Mouse (Mus musculus) heart, embryonic 12.5 days (tissue): ENCODE measurements at regions not wholly inside any gene's neighbourhood (a gene's known extent, or its start where the extent isn't known, plus 50 kb on each side); places are given as distances from the start of the nearest gene placed in this dataset.
A peak's percentile ranks its signal among the peaks of the same experiment; 100 is the strongest.

Experiments
- ATAC-seq: fragments of 200-750 bp; cut with Nextera tagmentation; 2 replicates; pipeline ENCODE4 v1.8.0; 2017; ENCODE audit warnings: moderate TSS enrichment, moderate library complexity; ENCODE audit not compliant: insufficient number of reproducible peaks, low FRiP score
- H3K27ac ChIP-seq: fragments of 300-500 bp; sonication (generic); 2 replicates; pipeline ENCODE4 v1.5.1; 2016; ENCODE audit warnings: mild to moderate bottlenecking, moderate library complexity; ENCODE audit not compliant: poor library complexity, severe bottlenecking
- H3K27me3 ChIP-seq: fragments of 300-500 bp; sonication (generic); replicated peaks from 2 replicates; pipeline ENCODE4 v1.6.1; 2016; ENCODE audit warnings: mild to moderate bottlenecking, moderate library complexity
- H3K36me3 ChIP-seq: fragments of 300-500 bp; sonication (generic); 2 replicates; pipeline ENCODE4 v1.6.1; 2016; ENCODE audit warnings: mild to moderate bottlenecking, moderate library complexity
- H3K4me1 ChIP-seq: fragments of 300-500 bp; sonication (generic); replicated peaks from 2 replicates; pipeline ENCODE4 v1.6.1; 2016; ENCODE audit warnings: mild to moderate bottlenecking
- H3K4me2 ChIP-seq: fragments of 300-500 bp; sonication (generic); 2 replicates; pipeline ENCODE4 v1.6.1; 2016; ENCODE audit warnings: mild to moderate bottlenecking, moderate library complexity
- H3K4me3 ChIP-seq: fragments of 300-500 bp; sonication (generic); 2 replicates; pipeline ENCODE4 v1.5.1; 2016; ENCODE audit warnings: mild to moderate bottlenecking
- H3K9ac ChIP-seq: fragments of 300-500 bp; sonication (generic); 2 replicates; pipeline ENCODE4 v1.6.1; 2016; ENCODE audit warnings: mild to moderate bottlenecking, moderate library complexity
- H3K9me3 ChIP-seq: fragments of 300-500 bp; sonication (generic); replicated peaks from 2 replicates; pipeline ENCODE4 v1.6.1; 2016; ENCODE audit warnings: mild to moderate bottlenecking, moderate library complexity
- WGBS: fragments of 180-500 bp; shearing (Covaris S2); methylation state at CpG from one replicate; pipeline ENCODE4 v1.1.7; 2016; 5-methylcytosine and 5-hydroxymethylcytosine counted together

GRCm38 (mm10) chr12:77928729-77929128 is 265.3 kb upstream of the Gm6657 start:
- WGBS = 56% methylated on average over 4 of the region's 4 CpGs
- Histone ChIP-seq H3K4me2 (no peak overlapping the region), H3K4me1 (no peaks in the 10 kb centered on the region), H3K27ac (no peak overlapping the region), H3K4me3 (no peak overlapping the region), H3K27me3 (no peaks in the 10 kb centered on the region), H3K9ac (no peak overlapping the region), H3K9me3 (no peaks in the 10 kb centered on the region), H3K36me3 (no peaks in the 10 kb centered on the region)
- ATAC-seq = no peak

- Histone ChIP-seq H3K4me3 (no peak overlapping the region), H3K9me3 (no peaks in the 10 kb centered on the region), H3K4me1 (no peaks in the 10 kb centered on the region), H3K27ac (no peak overlapping the region), H3K4me2 (no peak overlapping the region), H3K9ac (no peak overlapping the region), H3K27me3 (no peaks in the 10 kb centered on the region), H3K36me3 (no peaks in the 10 kb centered on the region)
- no peak for ATAC-seq
- 36% methylated on average over 1 of the region's 1 CpGs for WGBS
Measured at GRCm38 (mm10) chr12:77929571-77929970, 264.5 kb upstream of the Gm6657 start.

- Histone ChIP-seq H3K4me1 (no peaks in the 10 kb centered on the region), H3K4me2 (no peak overlapping the region), H3K9me3 (no peaks in the 10 kb centered on the region), H3K27ac (no peak overlapping the region), H3K4me3 (no peak overlapping the region), H3K27me3 (no peaks in the 10 kb centered on the region), H3K9ac (no peak overlapping the region), H3K36me3 (no peaks in the 10 kb centered on the region)
- ATAC-seq = no peak
- 44% methylated on average over 8 of the region's 8 CpGs for WGBS
Measured at GRCm38 (mm10) chr12:77943960-77944359, 250.1 kb upstream of the Gm6657 start.

GRCm38 (mm10) chr12:77949474-77950017 is 244.5 kb upstream of the Gm6657 start:
- WGBS = 36% methylated on average over 16 of the region's 16 CpGs
- H3K36me3 ChIP-seq = no peaks in the 10 kb centered on the region
- no peaks in the 10 kb centered on the region for H3K27me3 ChIP-seq
- ATAC-seq = no peak
- H3K27ac ChIP-seq = no peak overlapping the region
- H3K4me2 ChIP-seq = peak overlapping the region; percentile 70
- peak overlapping the region; percentile 38 for H3K4me3 ChIP-seq
- no peaks in the 10 kb centered on the region for H3K9me3 ChIP-seq
- H3K4me1 ChIP-seq = peaks cover 4% of the 10 kb centered on the region; the same call in 1 of the 2 replicates
- no peak overlapping the region for H3K9ac ChIP-seq

GRCm38 (mm10) chr12:77952492-77952891 is 241.6 kb upstream of the Gm6657 start:
- H3K9ac ChIP-seq = no peak overlapping the region
- no peak overlapping the region for H3K4me2 ChIP-seq
- no peaks in the 10 kb centered on the region; the same call in 1 of the 2 replicates for H3K27me3 ChIP-seq
- H3K36me3 ChIP-seq = no peaks in the 10 kb centered on the region
- peaks cover 4% of the 10 kb centered on the region; the same call in 1 of the 2 replicates for H3K4me1 ChIP-seq
- no peak overlapping the region for H3K4me3 ChIP-seq
- H3K9me3 ChIP-seq = no peaks in the 10 kb centered on the region
- whole genome bisulfite sequencing = 37% methylated on average over 2 of the region's 2 CpGs
- ATAC-seq = no peak
- H3K27ac ChIP-seq = no peak overlapping the region

GRCm38 (mm10) chr12:77962631-77963030 is 231.4 kb upstream of the Gm6657 start:
- no peak overlapping the region for H3K4me2 ChIP-seq
- H3K27ac ChIP-seq = no peak overlapping the region
- H3K9me3 ChIP-seq = 0 out of 2 replicates have a peak, but pooled peaks cover 3% of the 10 kb centered on the region
- WGBS = 82% methylated on average over 6 of the region's 6 CpGs
- no peak overlapping the region for H3K9ac ChIP-seq
- no peak for ATAC-seq
- H3K4me3 ChIP-seq = no peak overlapping the region
- no peaks in the 10 kb centered on the region for H3K4me1 ChIP-seq
- H3K36me3 ChIP-seq = no peaks in the 10 kb centered on the region
- no peaks in the 10 kb centered on the region for H3K27me3 ChIP-seq

DNA sequence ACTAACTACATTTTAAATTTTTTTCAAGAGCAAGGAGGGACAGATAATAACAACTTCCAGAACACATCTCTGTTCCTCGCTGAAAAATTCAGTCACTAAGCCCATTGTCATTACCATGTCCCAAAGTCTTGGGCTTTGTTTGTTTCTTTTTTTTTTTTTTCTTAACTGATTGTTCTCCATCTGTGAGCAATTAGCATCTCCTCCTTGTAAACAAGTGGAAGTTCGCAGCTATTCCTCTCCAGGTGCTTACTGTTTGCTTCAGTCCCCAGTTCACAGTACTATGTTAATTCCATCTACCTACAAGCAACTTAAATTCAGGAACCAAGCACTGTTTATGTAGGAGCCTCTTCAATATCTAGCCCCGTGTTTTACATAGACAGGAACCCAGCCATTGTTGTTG is 225.5 kb upstream of the Gm6657 start:
- WGBS = 50% methylated on average over 3 of the region's 3 CpGs
- H3K9me3 ChIP-seq = 0 out of 2 replicates have a peak, but pooled peaks cover 3% of the 10 kb centered on the region
- H3K4me3 ChIP-seq = no peak overlapping the region
- no peak overlapping the region for H3K4me2 ChIP-seq
- no peak for ATAC-seq
- H3K9ac ChIP-seq = no peak overlapping the region
- no peaks in the 10 kb centered on the region for H3K27me3 ChIP-seq
- no peaks in the 10 kb centered on the region for H3K36me3 ChIP-seq
- H3K27ac ChIP-seq = no peak overlapping the region
- H3K4me1 ChIP-seq = peaks cover 15% of the 10 kb centered on the region

DNA sequence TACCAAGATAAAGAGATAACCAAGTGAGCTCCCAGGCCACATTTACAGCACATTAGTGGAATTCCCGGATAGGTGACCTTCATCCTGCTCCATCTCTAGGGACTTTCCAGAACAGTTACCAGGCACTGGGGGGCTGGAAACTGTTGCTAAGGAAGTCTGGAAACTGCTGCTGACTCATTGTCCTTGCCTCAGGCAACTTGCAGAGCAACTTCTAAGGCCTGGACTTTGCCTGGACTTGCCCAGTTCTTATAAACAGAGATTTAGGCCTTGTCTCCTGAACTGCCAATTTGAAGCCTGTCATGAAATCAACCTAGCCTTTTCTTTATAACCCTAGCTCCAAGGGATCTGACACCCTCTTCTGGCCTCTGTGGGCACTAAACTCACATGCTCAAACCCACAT is 224.0 kb upstream of the Gm6657 start:
- Histone ChIP-seq H3K9me3 (0 out of 2 replicates have a peak, but pooled peaks cover 3% of the 10 kb centered on the region), H3K27ac (no peak overlapping the region)

DNA sequence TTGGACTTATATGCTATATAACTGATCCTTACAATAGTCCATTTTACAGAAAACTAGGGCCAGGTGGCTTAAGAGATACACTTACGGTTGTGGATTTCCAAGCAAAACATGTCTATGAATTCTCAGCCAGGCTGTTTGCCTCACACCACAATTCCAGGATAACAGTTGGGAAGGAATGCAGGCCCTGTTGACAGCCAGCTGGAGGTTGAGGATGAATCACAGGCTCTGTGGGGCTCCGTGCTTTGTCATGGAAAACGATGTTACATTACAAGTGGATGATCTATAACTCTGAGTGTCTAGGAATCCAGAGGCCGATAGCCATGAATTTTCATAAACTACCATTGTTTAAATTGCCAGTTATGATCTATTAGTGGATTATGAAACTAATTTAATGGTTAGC is 221.9 kb upstream of the Gm6657 start:
- H3K27ac ChIP-seq = peak overlapping the region; percentile 38; the same call in 1 of the 2 replicates
- no peak overlapping the region for H3K4me3 ChIP-seq
- H3K4me2 ChIP-seq = no peak overlapping the region
- ATAC-seq = no peak
- H3K27me3 ChIP-seq = no peaks in the 10 kb centered on the region
- no peaks in the 10 kb centered on the region for H3K9me3 ChIP-seq
- H3K36me3 ChIP-seq = no peaks in the 10 kb centered on the region
- WGBS = 12% methylated on average over 4 of the region's 4 CpGs
- H3K4me1 ChIP-seq = peaks cover 15% of the 10 kb centered on the region
- no peak overlapping the region for H3K9ac ChIP-seq

More for the DNA sequence above, 224.0 kb upstream of the Gm6657 start:
- H3K36me3 ChIP-seq = no peaks in the 10 kb centered on the region
- no peaks in the 10 kb centered on the region for H3K27me3 ChIP-seq
- H3K4me2 ChIP-seq = no peak overlapping the region
- H3K9ac ChIP-seq = no peak overlapping the region
- no peak overlapping the region for H3K4me3 ChIP-seq
- ATAC-seq = no peak
- WGBS = 61% methylated on average over 1 of the region's 1 CpGs
- peaks cover 15% of the 10 kb centered on the region for H3K4me1 ChIP-seq

DNA sequence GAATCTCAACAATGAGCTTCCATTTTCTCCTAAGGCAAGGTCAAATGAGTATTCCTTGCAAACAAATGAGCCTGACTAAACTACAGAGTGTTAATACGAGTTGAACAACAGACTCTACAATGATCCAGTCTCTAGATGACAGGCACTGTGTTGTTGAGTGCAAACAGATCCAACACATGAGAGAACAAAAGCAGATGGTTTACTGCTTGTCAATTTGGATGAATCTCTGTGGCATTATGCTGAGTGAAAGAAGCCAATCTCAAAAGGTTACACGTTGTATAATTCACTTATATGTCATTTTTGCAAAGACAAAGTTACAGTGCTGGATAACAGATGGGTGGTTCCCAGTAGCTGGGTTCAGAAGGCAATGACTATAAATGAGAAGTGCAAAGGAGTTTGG is 217.1 kb upstream of the Gm6657 start:
- Histone ChIP-seq H3K27me3 (no peaks in the 10 kb centered on the region), H3K4me2 (no peak overlapping the region), H3K9ac (no peak overlapping the region), H3K36me3 (no peaks in the 10 kb centered on the region), H3K4me3 (no peak overlapping the region), H3K4me1 (peaks cover 5% of the 10 kb centered on the region; the same call in 1 of the 2 replicates), H3K27ac (no peak overlapping the region), H3K9me3 (no peaks in the 10 kb centered on the region)
- 68% methylated on average over 2 of the region's 2 CpGs for WGBS
- no peak for ATAC-seq

- Histone ChIP-seq H3K9ac (no peak overlapping the region), H3K36me3 (no peaks in the 10 kb centered on the region), H3K9me3 (no peaks in the 10 kb centered on the region), H3K27me3 (no peaks in the 10 kb centered on the region), H3K4me1 (no peaks in the 10 kb centered on the region), H3K4me2 (no peak overlapping the region), H3K27ac (no peak overlapping the region), H3K4me3 (no peak overlapping the region)
- WGBS = 75% methylated on average over 8 of the region's 8 CpGs
- ATAC-seq = no peak
Measured at GRCm38 (mm10) chr12:77986738-77987137, 207.3 kb upstream of the Gm6657 start.

GRCm38 (mm10) chr12:77989766-77990165 is 204.3 kb upstream of the Gm6657 start:
- no peaks in the 10 kb centered on the region for H3K9me3 ChIP-seq
- no peaks in the 10 kb centered on the region for H3K27me3 ChIP-seq
- WGBS = 54% methylated on average over 3 of the region's 3 CpGs
- no peak overlapping the region for H3K4me2 ChIP-seq
- no peak for ATAC-seq
- H3K4me3 ChIP-seq = no peak overlapping the region
- H3K27ac ChIP-seq = no peak overlapping the region
- H3K4me1 ChIP-seq = 0 out of 2 replicates have a peak, but pooled peaks cover 6% of the 10 kb centered on the region
- H3K9ac ChIP-seq = no peak overlapping the region
- no peaks in the 10 kb centered on the region for H3K36me3 ChIP-seq
